Comparison of ENCODE assay signal across 9 mouse cellular contexts in the genomic region with DNA sequence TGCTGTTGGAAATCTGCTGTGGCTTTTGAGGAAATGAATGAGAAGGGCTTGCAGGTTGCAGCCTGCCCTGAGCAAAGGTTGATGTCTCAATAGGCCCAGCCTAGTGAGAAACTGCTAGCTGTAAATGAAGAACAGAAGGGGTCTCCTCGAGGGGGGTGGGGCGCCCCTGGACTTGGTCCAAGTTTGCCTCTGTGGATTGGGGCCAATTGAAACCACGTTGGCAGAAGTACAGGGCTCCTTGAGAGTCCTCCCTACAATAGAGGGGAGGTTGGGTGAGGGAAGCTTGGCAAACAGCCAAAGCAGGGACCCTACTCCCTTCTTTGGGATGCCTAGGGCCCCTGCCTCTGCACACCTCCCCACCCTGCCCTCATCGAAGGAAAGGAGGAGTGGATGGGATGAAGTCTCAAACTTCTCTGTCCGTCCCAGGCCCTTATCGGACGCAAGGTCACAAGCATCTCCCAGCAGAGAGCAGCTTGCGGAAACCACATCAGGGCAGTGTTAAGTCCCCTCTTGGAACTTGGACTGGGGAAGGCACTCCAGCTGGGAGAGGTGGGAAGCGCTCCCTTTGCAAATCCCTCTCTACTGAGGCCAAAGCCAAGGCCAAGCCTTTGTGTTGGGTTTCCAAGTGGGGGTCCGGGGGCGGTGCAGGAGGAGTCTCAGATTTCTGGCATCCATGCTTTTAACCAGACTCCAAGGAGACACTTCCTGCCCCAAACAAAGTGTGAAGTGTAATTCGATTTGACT.
DNase-seq lines count a peak whose midpoint lies in the region; ATAC-seq lines count a peak whose summit lies in the region.
"Had no signal": no experiment of that assay in that cellular context is flagged by ENCODE, and none has a peak within 500 bp of the region (broad histone marks: within the 10 kb centered on the region; RNA-seq: fewer than 3 reads in every experiment).

No protein-coding gene starts in this region.

- WGBS in midbrain, embryonic 12.5 days, result 42% methylated on average over 12 of the region's 12 CpGs

- H3K27me3 ChIP-seq in midbrain, embryonic 12.5 days, result no peaks in the 10 kb centered on the region

- peak overlapping the region; percentile 24; the same call in 1 of the 2 replicates for H3K9ac ChIP-seq in midbrain, embryonic 12.5 days (replicated peaks)

- no peaks in the 10 kb centered on the region for H3K9me3 ChIP-seq in midbrain, embryonic 12.5 days

- peak overlapping the region; percentile 22 for H3K4me2 ChIP-seq in midbrain, embryonic 12.5 days (replicated peaks)

- H3K4me1 ChIP-seq in midbrain, embryonic 12.5 days, result peaks cover 98% of the 10 kb centered on the region

- ATAC-seq in midbrain, embryonic 12.5 days (ENCODE audit: low FRiP score, low read depth), result peak; percentile 52
- no peak for ATAC-seq in erythroblast, adult 5-6 weeks (replicated peaks; ENCODE audit: low FRiP score, poor library complexity, severe bottlenecking)

- H3K36me3 ChIP-seq in midbrain, embryonic 12.5 days, result no peaks in the 10 kb centered on the region

- no peak overlapping the region for H3K4me3 ChIP-seq in midbrain, embryonic 12.5 days
- H3K4me3 ChIP-seq: erythroblast, embryonic 14.5 days had no signal

- H3K27ac ChIP-seq in midbrain, embryonic 12.5 days (replicated peaks), result peak overlapping the region; percentile 74

- peak; percentile 69 for DNase-seq in adrenal gland, postnatal 10 days
- DNase-seq in adrenal gland, postnatal 25 days, result no peak
- DNase-seq in right cerebral cortex, postnatal 14 days, result peak; percentile 47
- no peak for DNase-seq in right cerebral cortex, adult 2 months (ENCODE audit: low spot score in 2 of 2)
- DNase-seq in kidney, postnatal 4 days, result peak; percentile 68 to 78
- DNase-seq in thymus, postnatal 4 days, result no peak

Comparison
In these comparisons a context has a peak if more than half of its experiments do, and no peak if none do; other contexts are left out.
1. DNase-seq: peak in adrenal gland, postnatal 10 days (single experiment), right cerebral cortex, postnatal 14 days (single experiment) and kidney, postnatal 4 days (2 of 2); none in adrenal gland, postnatal 25 days (single experiment), right cerebral cortex, adult 2 months (0 of 2) and thymus, postnatal 4 days (single experiment).